Mouse (Mus musculus) olfactory bulb, adult 2 months (tissue): ENCODE data around the gene Olfr1215.

Experiments
- CTCF ChIP-seq: fragments of 200-500 bp; IDR thresholded peaks from 2 replicates; pipeline ENCODE4 v1.5.1; 2012; ENCODE audit warnings: low read depth, mild to moderate bottlenecking, low read length, moderate library complexity; ENCODE audit not compliant: insufficient read depth
- POLR2A ChIP-seq: fragments of 200-500 bp; IDR thresholded peaks from 2 replicates; pipeline ENCODE4 v1.6.1; 2012; ENCODE audit warnings: mild to moderate bottlenecking, low read depth, low read length, moderate library complexity; ENCODE audit not compliant: insufficient read depth

DNA sequence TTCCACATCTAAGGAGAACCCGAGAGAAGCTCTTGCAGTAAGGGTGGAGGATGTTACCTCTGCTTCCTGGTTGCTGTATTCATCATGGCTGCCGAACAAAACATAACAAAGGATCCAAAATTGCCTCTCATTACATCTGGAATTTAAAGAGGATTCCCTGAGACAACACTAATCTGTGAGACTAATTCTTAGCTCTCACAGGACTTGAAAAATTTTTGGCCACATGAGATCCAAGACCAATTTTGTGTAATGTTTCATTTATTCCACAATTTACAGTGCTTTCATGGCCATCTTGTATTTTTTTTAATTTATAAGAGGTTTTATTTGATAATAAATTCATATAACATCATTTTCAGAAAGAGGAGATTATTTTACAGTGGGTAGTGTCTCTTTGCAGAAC is 25.2 kb upstream of the Olfr1215 start, which contains the start of gene Olfr1217:
- no peak for TF ChIP-seq CTCF
- no peak for TF ChIP-seq POLR2A
